Mouse (Mus musculus) kidney, embryonic 14.5 days (tissue): ENCODE data around the gene Zfp867. TPM values are rescaled to one million over a fixed set of nuclear protein-coding genes. Genes with fewer than 3 reads are reported as not detected.

ENCODE experiments used
- ATAC-seq: fragments of 200-750 bp; cut with Nextera tagmentation; 2 replicates; pipeline ENCODE4 v1.8.0; 2017; ENCODE audit warnings: moderate number of reproducible peaks, mild to moderate bottlenecking, moderate TSS enrichment, moderate library complexity; ENCODE audit not compliant: low FRiP score, low TSS enrichment
- H3K27ac ChIP-seq: fragments of 300-500 bp; sonication (generic); 2 replicates; pipeline ENCODE4 v1.5.1; 2014; ENCODE audit warnings: low read depth, mild to moderate bottlenecking, low read length, moderate library complexity, mixed read lengths
- H3K27me3 ChIP-seq: fragments of 300-500 bp; sonication (generic); 2 replicates; pipeline ENCODE4 v1.6.1; 2014; ENCODE audit warnings: mild to moderate bottlenecking, low read length; ENCODE audit not compliant: control insufficient read depth, insufficient read depth
- H3K36me3 ChIP-seq: fragments of 300-500 bp; sonication (generic); 2 replicates; pipeline ENCODE4 v1.6.1; 2014; ENCODE audit warnings: low read length, mixed read lengths; ENCODE audit not compliant: control insufficient read depth, insufficient read depth
- H3K4me1 ChIP-seq: fragments of 300-500 bp; sonication (generic); 2 replicates; pipeline ENCODE4 v1.6.1; 2014; ENCODE audit warnings: low read length, mixed read lengths; ENCODE audit not compliant: control insufficient read depth, insufficient read depth
- H3K4me2 ChIP-seq: fragments of 300-500 bp; sonication (generic); replicated peaks from 2 replicates; pipeline ENCODE4 v1.6.1; 2014; ENCODE audit warnings: low read depth, mild to moderate bottlenecking, low read length
- H3K4me3 ChIP-seq: fragments of 300-500 bp; sonication (generic); 2 replicates; pipeline ENCODE4 v1.5.1; 2014; ENCODE audit warnings: mild to moderate bottlenecking, low read length
- H3K9ac ChIP-seq: fragments of 300-500 bp; sonication (generic); 2 replicates; pipeline ENCODE4 v1.6.1; 2014; ENCODE audit warnings: low read depth, mild to moderate bottlenecking, low read length, moderate library complexity
- H3K9me3 ChIP-seq: fragments of 300-500 bp; sonication (generic); 2 replicates; pipeline ENCODE4 v1.6.1; 2016; ENCODE audit warnings: low read length; ENCODE audit not compliant: control insufficient read depth
- WGBS: fragments of 180-500 bp; shearing (Covaris S2); extraction: QIAGEN DNeasy Blood & Tissue Kit; methylation state at CpG from one replicate; pipeline ENCODE4 v1.1.7; 2014; 5-methylcytosine and 5-hydroxymethylcytosine counted together
- polyA plus RNA-seq: library from polyadenylated mRNA; unstranded; fragments of >200 nt; fragmentation: Nextera tagmentation; extraction: Ambion mirVana; gene quantifications from 2 replicates; pipeline ENCODE4 v1.2.1, GENCODE M21; 2014

The Zfp867 gene
- polyA plus RNA-seq, 1 experiment from 2014 or later, result 10.3 TPM

DNA sequence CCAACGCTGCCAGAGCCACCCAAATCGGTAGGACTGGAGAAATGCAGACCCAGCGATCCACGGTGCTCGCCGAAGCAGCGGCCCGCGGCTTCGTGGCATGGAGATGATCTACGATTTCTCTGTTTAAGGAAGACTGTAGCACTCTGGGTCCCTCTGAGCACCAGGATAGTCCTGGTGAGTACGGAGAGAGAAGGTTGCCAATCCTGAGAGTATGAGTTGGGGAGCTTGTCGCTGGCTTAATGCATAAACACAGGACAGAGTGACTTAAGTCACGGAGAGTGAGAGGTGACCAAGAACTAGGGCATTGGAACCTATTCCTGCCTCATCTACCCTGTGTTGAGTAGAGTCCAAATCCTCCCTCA lies 34.4 kb upstream of the Zfp867 start:
- H3K36me3 ChIP-seq, result peaks cover 36% of the 10 kb centered on the region

GRCm38 (mm10) chr11:59505839-59506712 lies 33.8 kb upstream of the Zfp867 start:
- WGBS, result under 1% methylated on average over 60 of the region's 71 CpGs
- H3K9me3 ChIP-seq, result no peaks in the 10 kb centered on the region

More for the DNA sequence above, 34.4 kb upstream of the Zfp867 start:
- Histone ChIP-seq H3K9me3 (no peaks in the 10 kb centered on the region), H3K4me3 (peak overlapping the region; percentile 84), H3K27me3 (no peaks in the 10 kb centered on the region), H3K4me2 (peak overlapping the region; percentile 88), H3K27ac (peak overlapping the region; percentile 93), H3K4me1 (peaks cover 13% of the 10 kb centered on the region; the same call in 1 of the 2 replicates), H3K9ac (peak overlapping the region; percentile 95)
- WGBS, result under 1% methylated on average over 14 of the region's 14 CpGs
- ATAC-seq, result peak; percentile 3; the same call in 1 of the 2 replicates

DNA sequence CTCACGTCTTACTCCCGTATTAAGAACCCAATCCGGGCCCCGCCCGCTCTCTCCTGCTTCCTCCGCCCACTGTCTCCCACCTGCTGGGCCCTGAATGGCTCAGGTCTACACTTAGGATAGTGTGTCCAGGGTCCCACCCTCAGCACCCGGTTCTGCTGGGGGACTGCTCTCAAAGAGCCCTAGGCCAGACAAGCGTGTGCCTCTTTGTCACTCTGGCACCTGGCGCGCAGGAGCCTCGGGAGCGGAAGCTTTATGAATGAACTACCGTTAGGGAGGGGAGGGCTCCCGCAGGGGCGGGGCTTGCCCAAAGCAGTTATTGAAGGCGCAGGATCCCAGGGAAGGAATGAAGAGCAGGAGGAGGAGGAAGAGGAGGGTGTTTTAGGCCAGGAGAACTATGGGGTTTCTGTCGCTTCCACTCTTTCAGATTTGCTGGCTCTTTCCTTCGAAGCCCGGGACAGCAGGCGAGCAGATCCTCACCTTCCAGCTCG lies 33.1 kb upstream of the Zfp867 start:
- WGBS, result under 1% methylated on average over 21 of the region's 21 CpGs
- peaks cover 40% of the 10 kb centered on the region for H3K36me3 ChIP-seq
- H3K9ac ChIP-seq, result peak overlapping the region; percentile 95
- H3K27ac ChIP-seq, result peak overlapping the region; percentile 93
- H3K9me3 ChIP-seq, result no peaks in the 10 kb centered on the region
- peak overlapping the region; percentile 84 for H3K4me3 ChIP-seq
- peaks cover 13% of the 10 kb centered on the region; the same call in 1 of the 2 replicates for H3K4me1 ChIP-seq
- H3K27me3 ChIP-seq, result no peaks in the 10 kb centered on the region
- H3K4me2 ChIP-seq, result peak overlapping the region; percentile 88
- ATAC-seq, result peak; percentile 42

More at GRCm38 (mm10) chr11:59505839-59506712, 33.8 kb upstream of the Zfp867 start:
- H3K27me3 ChIP-seq, result no peaks in the 10 kb centered on the region
- ATAC-seq, result peak; percentile 96
- peak overlapping the region; percentile 84 for H3K4me3 ChIP-seq
- H3K4me1 ChIP-seq, result peaks cover 13% of the 10 kb centered on the region; the same call in 1 of the 2 replicates
- peaks cover 39% of the 10 kb centered on the region for H3K36me3 ChIP-seq
- H3K4me2 ChIP-seq, result peak overlapping the region; percentile 88
- H3K9ac ChIP-seq, result peak overlapping the region; percentile 95
- peak overlapping the region; percentile 93 for H3K27ac ChIP-seq

DNA sequence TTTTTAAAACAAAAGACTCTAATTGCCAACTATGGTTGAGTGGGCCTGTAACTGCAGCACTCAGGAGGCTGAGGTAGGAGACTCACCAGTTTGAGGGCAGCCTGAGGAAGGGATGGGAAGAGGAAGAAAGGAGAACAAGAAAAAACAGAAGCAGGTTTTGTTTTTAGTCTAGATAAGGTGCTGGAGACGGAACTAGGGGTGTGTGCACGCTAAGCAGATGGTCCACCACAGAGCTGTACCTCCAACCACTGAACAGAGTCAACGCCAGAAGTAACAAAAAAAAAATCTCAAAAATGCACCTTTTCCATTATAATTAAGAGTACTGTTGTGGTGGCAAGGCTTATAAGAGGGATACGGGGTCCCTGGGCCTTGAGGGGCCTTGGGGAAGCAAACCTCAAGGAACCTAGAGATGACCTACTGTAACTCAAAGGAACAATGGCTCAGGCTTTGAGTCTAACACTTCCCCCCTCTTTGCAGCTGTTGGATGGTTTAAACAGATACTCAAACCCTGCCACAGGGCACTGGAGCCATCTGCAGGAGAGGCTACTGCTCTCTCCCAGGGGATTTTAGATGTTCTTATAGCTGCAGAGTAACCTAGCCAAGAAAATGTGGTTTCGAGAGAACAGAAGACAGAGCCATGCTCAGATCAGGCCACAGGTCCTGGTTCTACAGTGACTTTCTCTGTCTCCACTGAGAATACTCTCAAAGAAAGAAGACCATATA lies 29.9 kb upstream of the Zfp867 start:
- Histone ChIP-seq H3K27ac (no peak overlapping the region), H3K4me1 (peaks cover 9% of the 10 kb centered on the region; the same call in 1 of the 2 replicates), H3K4me2 (no peak overlapping the region), H3K9ac (no peak overlapping the region), H3K27me3 (no peaks in the 10 kb centered on the region), H3K4me3 (no peak overlapping the region), H3K36me3 (peaks cover 72% of the 10 kb centered on the region), H3K9me3 (no peaks in the 10 kb centered on the region)
- ATAC-seq, result no peak
- WGBS, result 94% methylated on average over 5 of the region's 5 CpGs

- Histone ChIP-seq H3K27ac (no peak overlapping the region), H3K4me1 (no peaks in the 10 kb centered on the region), H3K4me3 (no peak overlapping the region), H3K9ac (no peak overlapping the region), H3K27me3 (no peaks in the 10 kb centered on the region), H3K9me3 (no peaks in the 10 kb centered on the region), H3K4me2 (no peak overlapping the region), H3K36me3 (peaks cover 99% of the 10 kb centered on the region)
- ATAC-seq, result no peak
- WGBS, result 91% methylated on average over 7 of the region's 7 CpGs
Observed at GRCm38 (mm10) chr11:59497747-59498146, 25.5 kb upstream of the Zfp867 start.

GRCm38 (mm10) chr11:59496672-59497310 lies 24.5 kb upstream of the Zfp867 start:
- no peak for ATAC-seq
- 88% methylated on average over 6 of the region's 6 CpGs for whole genome bisulfite sequencing
- H3K4me3 ChIP-seq, result no peak overlapping the region
- no peaks in the 10 kb centered on the region for H3K9me3 ChIP-seq
- no peak overlapping the region for H3K4me2 ChIP-seq
- H3K9ac ChIP-seq, result no peak overlapping the region
- H3K27me3 ChIP-seq, result no peaks in the 10 kb centered on the region
- H3K36me3 ChIP-seq, result peaks cover 99% of the 10 kb centered on the region
- H3K27ac ChIP-seq, result no peak overlapping the region
- H3K4me1 ChIP-seq, result no peaks in the 10 kb centered on the region

GRCm38 (mm10) chr11:59486222-59486621 lies 13.9 kb upstream of the Zfp867 start:
- H3K4me2 ChIP-seq, result no peak overlapping the region
- no peak overlapping the region for H3K9ac ChIP-seq
- no peaks in the 10 kb centered on the region for H3K27me3 ChIP-seq
- no peak overlapping the region for H3K4me3 ChIP-seq
- ATAC-seq, result no peak
- H3K9me3 ChIP-seq, result no peaks in the 10 kb centered on the region
- 88% methylated on average over 8 of the region's 8 CpGs for WGBS
- H3K27ac ChIP-seq, result no peak overlapping the region
- no peaks in the 10 kb centered on the region for H3K4me1 ChIP-seq
- peaks cover 60% of the 10 kb centered on the region for H3K36me3 ChIP-seq

- Histone ChIP-seq H3K4me3 (no peak overlapping the region), H3K4me1 (no peaks in the 10 kb centered on the region), H3K36me3 (peaks cover 54% of the 10 kb centered on the region), H3K27me3 (no peaks in the 10 kb centered on the region), H3K9ac (no peak overlapping the region), H3K27ac (no peak overlapping the region), H3K4me2 (no peak overlapping the region), H3K9me3 (no peaks in the 10 kb centered on the region)
- no peak for ATAC-seq
- 55% methylated on average over 2 of the region's 2 CpGs for WGBS
Observed at GRCm38 (mm10) chr11:59485641-59486040, 13.4 kb upstream of the Zfp867 start.
